Mouse (Mus musculus): ENCODE results near the gene Slco1a1.

- TF ChIP-seq CTCF (IDR thresholded peaks at IDR 0.05; ENCODE audit: low read depth): no peak
- TF ChIP-seq EP300 (IDR thresholded peaks at IDR 0.05; ENCODE audit: low read depth): peak; percentile 86
Measured at GRCm38 (mm10) chr6:141866026-141866425, 80.7 kb downstream of the Slco1a1 start.

Measured in liver, postnatal 0 days (tissue).